Mouse (Mus musculus) left cerebral cortex, postnatal 36 days (tissue): ENCODE measurements around the gene Aif1l. TPM values are rescaled to one million over a fixed set of nuclear protein-coding genes. Genes with fewer than 3 reads are reported as not detected.

ENCODE experiments used
- DNase-seq, 2 experiments: peaks; one replicate each; pipeline ENCODE4 v3.0.0; 2021 to 2022; ENCODE audit warnings: low spot score in 2 of 2, mixed read lengths in 1 of 2
- intact Hi-C: fragments of 180-260 bp; cut with DNase I; formaldehyde crosslinking; loops from one replicate; pipeline ENCODE4 v1.15.1; 2025
- total RNA-seq, 2 experiments: library from RNA; stranded (reverse); gene quantifications; 2 replicates each; pipeline ENCODE4 v1.2.3; 2021

The Aif1l gene
- total RNA-seq, 2 experiments from 2014 or later: 5.3 to 5.9 TPM

- intact Hi-C loops: loop anchor here (1.0 kb wide), 1 partner anchor 36 kb away; no protein-coding TSS in a partner anchor
- DNase-seq: no peak
These were observed 1.1 kb upstream of the Aif1l start for GRCm38 (mm10) chr2:31948801-31949200.

DNA sequence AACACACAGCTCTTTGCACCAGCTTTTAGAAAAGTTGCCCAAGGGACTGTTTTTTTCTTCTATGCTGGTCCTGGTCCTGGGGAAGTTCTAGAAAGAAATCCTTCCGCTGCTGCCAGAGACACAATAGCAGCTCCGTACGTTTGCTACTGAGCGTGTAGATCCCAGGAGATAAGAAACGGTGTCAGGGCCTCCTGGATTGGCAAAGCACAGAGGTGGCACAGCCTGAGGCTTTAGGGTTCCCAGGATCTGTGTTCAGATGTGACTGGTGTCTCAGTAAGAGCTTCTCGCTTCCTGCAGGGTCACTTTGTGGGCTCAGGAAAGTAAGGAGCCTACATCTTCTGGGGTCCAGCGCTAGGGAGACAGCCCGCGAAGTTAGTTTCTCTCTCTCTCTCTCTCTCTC, 1.0 kb downstream of the Aif1l start:
- DNase-seq: no peak
- intact Hi-C loops: no loop called here

DNA sequence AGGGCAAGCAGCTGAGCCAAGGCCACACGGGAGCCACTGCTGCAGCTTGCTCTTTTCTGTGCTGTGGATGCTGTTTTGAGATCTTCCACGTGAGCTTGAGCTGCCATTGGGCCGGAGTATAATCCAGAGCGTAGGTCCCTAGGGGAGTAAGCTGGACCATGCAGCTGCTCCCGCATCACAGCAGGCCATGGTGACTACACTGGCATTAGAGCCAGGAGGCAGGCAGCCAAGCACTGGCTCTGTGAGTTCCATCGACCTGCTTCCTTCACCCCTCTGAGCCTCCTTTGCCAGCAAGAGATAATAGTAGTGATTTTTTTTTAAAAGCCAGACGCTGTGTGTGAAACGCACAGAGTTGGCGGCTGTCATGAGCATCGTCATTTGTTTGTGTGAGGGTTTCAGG, 2.3 kb downstream of the Aif1l start:
- DNase-seq: no peak
- intact Hi-C loops: no loop called here

DNA sequence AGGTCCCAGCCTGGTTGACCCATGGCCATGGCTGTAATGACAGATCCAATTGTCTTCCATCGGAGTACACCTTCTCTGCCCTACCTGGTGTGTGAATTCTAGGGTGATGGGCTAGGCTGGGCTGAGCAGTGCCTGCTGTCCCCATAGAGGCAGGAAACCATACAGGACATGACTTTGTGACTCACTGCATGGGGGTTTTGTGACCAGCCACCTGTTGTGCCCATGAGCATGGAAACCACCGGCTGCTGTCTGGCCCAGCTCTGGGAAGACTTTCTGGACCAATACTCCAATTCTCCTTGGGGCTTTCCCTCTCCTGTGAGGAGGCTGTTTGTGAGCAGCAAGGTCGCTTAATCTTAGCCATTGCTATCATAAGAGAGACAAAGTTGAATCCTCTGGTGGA, 2.8 kb downstream of the Aif1l start:
- DNase-seq: no peak
- intact Hi-C loops: no loop called here

DNA sequence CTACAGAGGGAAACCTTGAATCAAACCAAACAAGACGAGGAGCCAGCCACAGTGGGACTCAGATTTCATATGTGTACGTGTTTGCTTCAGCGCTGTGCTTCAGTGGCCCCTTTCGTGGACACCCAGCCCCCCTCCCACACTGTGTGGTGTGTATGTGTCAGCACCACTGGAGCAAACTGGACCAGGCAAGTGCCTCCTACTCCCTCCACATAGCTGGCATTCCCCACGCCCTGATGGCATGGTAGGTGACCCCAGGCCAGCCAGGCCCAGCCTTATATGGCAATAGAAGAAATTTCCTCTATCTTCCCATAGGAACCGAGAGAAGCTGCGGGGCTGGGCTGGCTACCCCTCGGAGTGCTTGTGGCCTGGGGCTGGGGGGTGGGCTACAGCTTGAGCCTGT, 3.7 kb downstream of the Aif1l start:
- DNase-seq: no peak
- intact Hi-C loops: no loop called here

DNA sequence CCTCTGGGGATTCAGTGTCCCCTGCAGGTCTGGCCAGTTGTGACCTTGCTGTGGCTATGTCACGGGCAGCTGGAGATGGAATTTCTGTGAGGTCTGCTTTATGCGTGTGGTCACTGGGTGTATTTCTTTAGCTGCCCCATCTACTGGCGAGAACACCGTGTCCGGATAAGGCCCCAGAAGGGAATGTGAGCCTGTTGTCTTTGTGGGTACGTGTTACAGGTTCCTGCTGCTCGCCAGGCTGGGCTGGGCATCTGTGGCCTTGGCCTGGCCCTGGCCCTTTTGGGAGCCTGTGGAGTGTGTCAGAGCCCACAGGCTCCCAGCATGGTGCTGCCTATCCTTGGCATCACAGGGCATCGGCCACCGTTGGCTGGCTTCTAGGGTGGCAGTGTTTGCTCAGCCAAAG, 4.8 kb downstream of the Aif1l start:
- intact Hi-C loops: no loop called here
- no peak for DNase-seq

DNA sequence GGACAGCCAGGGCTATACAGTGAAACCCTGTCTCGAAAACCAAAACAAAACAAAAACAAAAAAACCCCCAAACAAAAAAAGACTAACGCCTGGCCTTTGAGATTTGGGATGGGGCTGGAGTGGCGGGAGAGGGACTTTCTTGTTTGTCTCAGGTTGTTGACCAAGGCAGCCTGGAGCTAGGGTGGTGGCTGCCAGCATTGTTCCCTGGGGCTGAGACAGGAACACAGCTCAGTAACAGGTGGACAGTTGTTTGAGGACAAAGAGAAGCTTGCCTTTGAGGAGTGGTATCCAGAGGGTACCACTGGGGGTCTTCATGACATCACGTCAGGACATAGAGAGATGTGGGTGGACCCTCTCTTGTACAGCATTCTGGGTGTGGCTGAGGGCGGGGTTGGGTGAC, 5.7 kb downstream of the Aif1l start:
- intact Hi-C loops: no loop called here
- no peak for DNase-seq

- DNase-seq: no peak
- intact Hi-C loops: no loop called here
These were observed 7.3 kb downstream of the Aif1l start for GRCm38 (mm10) chr2:31957211-31957610.

DNA sequence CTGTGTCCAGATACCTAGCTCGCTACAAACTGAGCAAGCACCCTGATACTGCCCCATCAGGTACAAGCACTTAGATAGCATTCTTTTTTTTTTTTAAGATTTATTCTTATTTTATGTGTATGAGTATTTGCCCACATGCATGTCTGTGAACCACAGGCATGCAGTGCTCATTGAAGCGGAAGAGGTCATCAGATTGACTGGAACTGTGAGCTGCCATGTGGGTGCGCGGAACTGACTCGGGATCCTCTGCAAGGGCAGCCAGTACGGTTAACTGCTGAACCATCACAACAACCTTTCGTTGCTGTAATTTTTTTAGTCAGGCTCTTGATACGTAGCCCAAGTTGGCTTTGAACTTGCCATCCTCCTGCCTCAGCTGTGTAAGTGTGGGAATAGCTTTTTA, 11.0 kb downstream of the Aif1l start:
- intact Hi-C loops: no loop called here
- no peak for DNase-seq

DNA sequence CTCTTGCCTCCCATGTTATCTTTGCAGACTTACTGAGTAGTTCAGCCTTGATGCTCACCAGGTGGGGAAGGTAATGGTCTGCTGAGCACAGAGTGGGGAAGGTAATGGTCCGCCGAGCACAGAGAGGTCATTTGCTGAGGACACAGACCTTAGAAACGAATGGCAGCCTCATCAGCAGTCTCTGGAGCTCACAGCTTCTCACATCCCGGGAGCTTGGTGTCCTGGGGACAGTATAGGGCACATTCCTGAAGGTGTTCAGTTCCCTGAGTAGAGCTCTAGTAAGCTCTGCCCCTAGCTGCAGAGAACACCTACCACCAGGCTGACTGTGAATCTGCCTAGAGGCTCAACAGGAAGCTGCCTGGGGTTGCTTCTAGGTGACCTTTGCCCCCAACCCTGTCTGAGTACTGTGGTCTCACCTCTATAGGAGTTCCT, 11.9 kb downstream of the Aif1l start:
- intact Hi-C loops: no loop called here
- no peak for DNase-seq

- intact Hi-C loops: no loop called here
- DNase-seq: peak; percentile 29 to 39
These were observed 12.7 kb downstream of the Aif1l start for GRCm38 (mm10) chr2:31962501-31963224.

GRCm38 (mm10) chr2:31963491-31963890, 13.6 kb downstream of the Aif1l start:
- intact Hi-C loops: no loop called here
- no peak for DNase-seq

GRCm38 (mm10) chr2:31964191-31964590, 14.3 kb downstream of the Aif1l start:
- intact Hi-C loops: no loop called here
- no peak for DNase-seq

- intact Hi-C loops: no loop called here
- no peak for DNase-seq
These were observed 15.2 kb downstream of the Aif1l start for GRCm38 (mm10) chr2:31965110-31965509.

- DNase-seq: no peak
- intact Hi-C loops: no loop called here
These were observed 16.9 kb downstream of the Aif1l start for GRCm38 (mm10) chr2:31966801-31967200.

DNA sequence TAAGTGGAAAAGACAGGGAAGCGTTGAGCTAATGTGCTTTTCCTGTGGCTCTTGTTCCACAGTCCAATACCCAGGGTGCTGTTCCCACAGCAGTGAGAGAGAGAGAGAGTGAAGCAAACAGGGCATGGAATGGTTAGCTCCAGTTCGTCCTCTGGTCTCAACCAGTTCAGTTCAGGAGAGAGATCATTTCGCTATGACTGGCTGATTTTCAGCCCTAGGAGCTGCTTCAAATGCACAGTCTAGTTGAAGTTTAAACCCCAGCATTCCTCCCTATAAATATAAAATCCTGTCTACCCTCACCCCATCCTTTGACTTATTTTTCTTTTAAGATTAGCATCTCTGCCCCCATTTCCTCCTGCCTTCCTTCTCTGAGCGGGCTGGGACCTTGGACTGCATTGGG, 22.6 kb downstream of the Aif1l start:
- intact Hi-C loops: no loop called here

GRCm38 (mm10) chr2:31974141-31974808, 24.3 kb downstream of the Aif1l start, which contains the start of gene Nup214:
Gene Nup214 (plus strand): TSS chr2:31974436.
- DNase-seq: peak; percentile 100
- intact Hi-C loops: no loop called here

More for the DNA sequence above, 22.6 kb downstream of the Aif1l start:
- no peak for DNase-seq

DNA sequence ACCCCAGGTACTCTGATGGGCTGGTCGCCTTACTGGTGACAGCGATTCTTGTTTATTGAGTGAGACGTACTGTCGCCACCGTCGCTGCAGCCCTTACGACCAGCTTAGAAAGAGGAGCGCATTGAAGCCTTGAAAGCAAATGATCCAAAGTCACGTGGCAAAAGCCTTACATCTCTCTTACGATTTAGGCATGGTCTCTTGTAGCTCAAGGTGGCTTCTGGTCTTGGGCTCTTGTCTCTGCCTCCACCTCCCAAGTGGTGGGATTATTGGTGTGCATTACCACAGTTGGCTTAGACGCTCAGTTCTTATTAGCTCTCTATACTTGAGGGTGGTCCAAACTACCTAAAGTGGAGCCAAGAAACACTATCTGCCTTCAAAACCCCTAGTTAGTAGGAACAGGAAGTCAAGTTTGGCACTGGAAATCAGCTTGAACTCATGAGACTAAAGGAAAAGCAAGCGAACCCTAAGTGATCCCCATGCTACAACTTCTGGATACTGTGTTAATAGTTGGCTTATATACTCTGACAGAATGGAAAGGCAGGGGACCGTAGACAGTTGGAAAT, 25.0 kb downstream of the Aif1l start:
- intact Hi-C loops: no loop called here
- no peak for DNase-seq

GRCm38 (mm10) chr2:31987774-31988173, 37.8 kb downstream of the Aif1l start:
- DNase-seq: no peak
- intact Hi-C loops: no loop called here

- intact Hi-C loops: no loop called here
- DNase-seq: no peak
These were observed 41.0 kb downstream of the Aif1l start for GRCm38 (mm10) chr2:31990961-31991360.

DNA sequence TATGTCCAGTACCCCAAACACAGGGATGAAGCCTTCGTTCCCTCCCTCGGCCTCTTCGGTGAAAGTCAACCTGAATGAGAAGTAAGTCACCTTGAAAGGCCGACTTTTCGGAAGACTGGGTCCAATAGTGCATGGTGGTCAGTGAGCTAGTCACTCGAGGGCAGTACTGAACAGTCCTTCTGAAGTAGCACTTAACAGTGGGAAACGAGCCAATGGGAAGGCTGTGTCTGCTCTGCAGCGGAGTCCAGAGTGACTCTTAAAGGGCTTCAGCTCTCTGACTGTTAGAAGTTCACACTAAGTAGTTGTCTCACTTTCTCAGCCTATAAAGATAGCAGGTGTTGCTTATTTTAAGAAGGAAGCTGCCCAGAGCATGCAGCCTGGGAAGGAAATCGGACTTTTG, 45.0 kb downstream of the Aif1l start:
- no peak for DNase-seq
- intact Hi-C loops: no loop called here
